15 mouse cellular contexts compared by ENCODE assay signal in the genomic region with DNA sequence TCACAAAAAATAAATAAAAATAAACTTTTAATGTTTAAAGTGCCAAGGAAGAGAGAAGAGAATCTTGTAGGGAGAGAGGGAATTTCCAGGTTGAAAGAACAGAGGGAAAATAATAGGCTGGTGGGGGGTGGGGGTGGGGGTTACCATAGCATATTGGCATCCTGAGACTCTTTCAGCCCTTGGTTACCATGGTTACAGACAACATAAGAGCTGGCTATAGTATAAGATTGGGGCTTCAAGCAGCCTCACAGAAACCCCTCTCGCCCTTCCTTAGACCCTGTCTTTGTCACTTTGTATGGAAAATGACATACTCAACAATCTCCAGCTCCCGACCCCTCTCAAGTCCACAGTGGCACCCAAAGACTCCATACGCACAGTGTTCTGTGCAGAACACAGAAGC. TPM values are rescaled to one million over a fixed set of nuclear protein-coding genes. Genes with fewer than 3 reads are reported as not detected.
A peak's percentile ranks its signal among the peaks of the same experiment; 100 is the strongest.
DNase-seq lines count a peak whose midpoint lies in the region; ATAC-seq lines count a peak whose summit lies in the region.
"Had no signal": no experiment of that assay in that cellular context is flagged by ENCODE, and none has a peak within 500 bp of the region (broad histone marks: within the 10 kb centered on the region; RNA-seq: fewer than 3 reads in every experiment).

No protein-coding gene starts in this region.

- DNase-seq in forebrain, embryonic 11.5 days (ENCODE audit: low spot score) = no peak
- DNase-seq in hindbrain, embryonic 11.5 days (ENCODE audit: low spot score) = peak; percentile 58
- DNase-seq in retina, postnatal 1 day = peak; percentile 37
- no peak for DNase-seq in testis, postnatal 14 days (ENCODE audit: low spot score)
- DNase-seq in adrenal gland, postnatal 36 days = no peak
- no peak for DNase-seq in gastrocnemius, adult 8-10 months (ENCODE audit: low spot score in 2 of 2)
- DNase-seq: cerebellum, postnatal 25 days; lung, postnatal 10 days; right cerebral cortex, adult 18-20 months; thymus, postnatal 14 days had no signal

- no peaks in the 10 kb centered on the region for H3K36me3 ChIP-seq in forebrain, embryonic 11.5 days (ENCODE audit: control insufficient read depth, insufficient read depth, low read length)
- no peaks in the 10 kb centered on the region for H3K36me3 ChIP-seq in hindbrain, embryonic 11.5 days (ENCODE audit: control insufficient read depth, insufficient read depth, low read length)
- no peaks in the 10 kb centered on the region for H3K36me3 ChIP-seq in midbrain, embryonic 13.5 days
- H3K36me3 ChIP-seq: liver, embryonic 12.5 days had no signal

- 19% methylated on average over 3 of the region's 3 CpGs for WGBS in forebrain, embryonic 11.5 days
- WGBS in hindbrain, embryonic 11.5 days = 24% methylated on average over 3 of the region's 3 CpGs
- 10% methylated on average over 3 of the region's 3 CpGs for WGBS in midbrain, embryonic 13.5 days

- peak overlapping the region; percentile 22; the same call in 1 of the 2 replicates for H3K4me2 ChIP-seq in forebrain, embryonic 11.5 days (ENCODE audit: low read depth, low read length, severe bottlenecking)
- no peak overlapping the region for H3K4me2 ChIP-seq in hindbrain, embryonic 11.5 days (replicated peaks; ENCODE audit: low read depth, low read length)
- H3K4me2 ChIP-seq in midbrain, embryonic 13.5 days (replicated peaks) = peak overlapping the region; percentile 37
- H3K4me2 ChIP-seq: heart, embryonic 11.5 days; liver, embryonic 12.5 days had no signal

- H3K27ac ChIP-seq in forebrain, embryonic 11.5 days (ENCODE audit: low read depth, low read length) = peak overlapping the region; percentile 84
- H3K27ac ChIP-seq in hindbrain, embryonic 11.5 days (ENCODE audit: low read depth, low read length) = peak overlapping the region; percentile 73
- peak overlapping the region; percentile 81 for H3K27ac ChIP-seq in midbrain, embryonic 13.5 days
- H3K27ac ChIP-seq: liver, embryonic 12.5 days had no signal

- H3K9ac ChIP-seq in forebrain, embryonic 11.5 days (ENCODE audit: low read length) = no peak overlapping the region; the same call in 1 of the 2 replicates
- H3K9ac ChIP-seq in hindbrain, embryonic 11.5 days (ENCODE audit: low read depth, low read length) = no peak overlapping the region
- H3K9ac ChIP-seq in midbrain, embryonic 13.5 days (replicated peaks) = peak overlapping the region; percentile 51; the same call in 1 of the 2 replicates
- H3K9ac ChIP-seq: liver, embryonic 12.5 days had no signal

- no peaks in the 10 kb centered on the region for H3K27me3 ChIP-seq in forebrain, embryonic 11.5 days (ENCODE audit: control insufficient read depth, insufficient read depth, low read length)
- H3K27me3 ChIP-seq in hindbrain, embryonic 11.5 days (ENCODE audit: control insufficient read depth, insufficient read depth, low read length) = no peaks in the 10 kb centered on the region
- no peaks in the 10 kb centered on the region for H3K27me3 ChIP-seq in midbrain, embryonic 13.5 days
- H3K27me3 ChIP-seq: CH12.LX; liver, embryonic 12.5 days had no signal

- H3K4me3 ChIP-seq in forebrain, embryonic 11.5 days (ENCODE audit: low read depth, low read length) = no peak overlapping the region
- no peak overlapping the region for H3K4me3 ChIP-seq in hindbrain, embryonic 11.5 days (ENCODE audit: low read depth, low read length)
- H3K4me3 ChIP-seq in midbrain, embryonic 13.5 days (replicated peaks) = peak overlapping the region; percentile 12
- H3K4me3 ChIP-seq: liver, embryonic 12.5 days had no signal

- ATAC-seq in forebrain, embryonic 11.5 days (replicated peaks; ENCODE audit: low FRiP score) = peak; percentile 62
- ATAC-seq in hindbrain, embryonic 11.5 days (ENCODE audit: low FRiP score) = peak; percentile 63
- ATAC-seq in midbrain, embryonic 13.5 days = peak; percentile 62
- ATAC-seq: liver, embryonic 12.5 days had no signal

- peaks cover 34% of the 10 kb centered on the region for H3K4me1 ChIP-seq in forebrain, embryonic 11.5 days (replicated peaks; ENCODE audit: control insufficient read depth, insufficient read depth, low read length)
- H3K4me1 ChIP-seq in hindbrain, embryonic 11.5 days (replicated peaks; ENCODE audit: control insufficient read depth, insufficient read depth, low read length) = peaks cover 14% of the 10 kb centered on the region
- H3K4me1 ChIP-seq in midbrain, embryonic 13.5 days (replicated peaks) = peaks cover 89% of the 10 kb centered on the region
- H3K4me1 ChIP-seq: liver, embryonic 12.5 days had no signal

- H3K9me3 ChIP-seq in forebrain, embryonic 11.5 days (ENCODE audit: control insufficient read depth, low read length) = no peaks in the 10 kb centered on the region
- H3K9me3 ChIP-seq in hindbrain, embryonic 11.5 days (ENCODE audit: control insufficient read depth, low read length) = no peaks in the 10 kb centered on the region
- H3K9me3 ChIP-seq in midbrain, embryonic 13.5 days = no peaks in the 10 kb centered on the region
- H3K9me3 ChIP-seq: liver, embryonic 12.5 days had no signal

RNA-seq across cellular contexts. Expression of a gene that starts 13.7 kb away (rescaled TPM):
- 38.5 and 39.2 TPM in 2 replicates for polyA plus RNA-seq in forebrain, embryonic 11.5 days (2014; fragmentation: Nextera tagmentation; extraction: Ambion mirVana)
- 36.5 and 40.3 TPM in 2 replicates for polyA plus RNA-seq in hindbrain, embryonic 11.5 days (2014; fragmentation: Nextera tagmentation; extraction: Ambion mirVana)
- 51.8 and 53.9 TPM in 2 replicates for polyA plus RNA-seq in midbrain, embryonic 13.5 days (2015; fragmentation: Nextera tagmentation; extraction: Ambion mirVana)
- total RNA-seq in adrenal gland, postnatal 36 days (2021) = under 1 TPM; 0.03 to 0.10 TPM
- not detected for total RNA-seq in gastrocnemius, adult 8-10 months (2022)
- total RNA-seq: hematopoietic stem cell, adult 5-6 weeks had no signal
- polyA plus RNA-seq: liver, embryonic 12.5 days had no signal

Comparison
In these comparisons a context has a peak if more than half of its experiments do, and no peak if none do; other contexts are left out.
1. DNase-seq: peak in hindbrain, embryonic 11.5 days (single experiment) and retina, postnatal 1 day (single experiment); none in forebrain, embryonic 11.5 days (single experiment), testis, postnatal 14 days (single experiment), adrenal gland, postnatal 36 days (0 of 2) and gastrocnemius, adult 8-10 months (0 of 2).
2. Peak in every context shown above with its lines, with median percentiles within 50 percentile points of each other: ATAC-seq and H3K27ac ChIP-seq.